Mouse (Mus musculus): ENCODE data around the gene C530008M17Rik.

C530008M17Rik gene

GRCm38 (mm10) chr5:76702646-76703045, 46.3 kb downstream of the C530008M17Rik start:
- DNase-seq (ENCODE audit: low spot score) = no peak

DNA sequence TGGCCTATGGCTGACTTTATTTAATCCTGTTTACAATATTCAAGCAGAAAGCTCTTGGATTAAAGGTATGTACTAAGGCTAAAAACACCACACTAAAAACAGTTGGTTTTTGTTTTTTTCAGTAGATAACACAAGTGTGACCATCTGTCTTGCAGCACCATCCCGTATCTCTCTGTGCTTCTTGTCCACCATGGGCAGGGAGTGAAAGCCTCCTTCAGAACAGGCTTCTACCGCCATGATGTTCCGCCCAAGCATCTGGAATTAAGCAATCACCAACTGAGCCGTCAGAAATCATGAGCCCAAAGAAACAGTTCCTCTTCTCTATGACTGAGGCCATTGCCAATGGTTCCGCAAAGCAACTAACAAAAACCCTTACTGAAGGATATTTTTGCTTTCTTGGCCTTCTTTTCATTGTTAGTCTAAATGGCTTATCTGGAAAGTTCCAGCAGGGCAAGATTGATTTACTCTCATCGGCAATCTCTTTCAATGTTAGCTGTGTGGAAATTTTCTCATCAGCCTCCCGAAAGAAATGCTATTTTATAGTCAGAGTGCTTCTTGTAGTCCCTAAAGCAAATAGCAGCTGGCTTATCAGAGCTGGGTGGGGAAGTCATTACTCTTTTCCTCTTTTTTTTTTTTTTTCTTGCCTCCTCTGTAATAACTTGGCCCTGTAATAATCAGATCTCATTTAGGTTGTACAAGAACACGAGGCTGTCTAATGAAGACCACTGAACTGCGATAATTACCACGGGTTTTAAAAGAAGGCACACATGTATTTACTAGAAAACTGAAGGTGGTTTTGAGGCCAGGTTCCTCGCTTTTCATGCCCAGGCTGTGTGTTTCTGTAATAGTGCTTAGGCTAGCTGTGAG, 49.2 kb downstream of the C530008M17Rik start:
- no peak for DNase-seq (ENCODE audit: low spot score)

- no peak for DNase-seq (ENCODE audit: low spot score)
Measured at GRCm38 (mm10) chr5:76707072-76707471, 50.8 kb downstream of the C530008M17Rik start.

DNA sequence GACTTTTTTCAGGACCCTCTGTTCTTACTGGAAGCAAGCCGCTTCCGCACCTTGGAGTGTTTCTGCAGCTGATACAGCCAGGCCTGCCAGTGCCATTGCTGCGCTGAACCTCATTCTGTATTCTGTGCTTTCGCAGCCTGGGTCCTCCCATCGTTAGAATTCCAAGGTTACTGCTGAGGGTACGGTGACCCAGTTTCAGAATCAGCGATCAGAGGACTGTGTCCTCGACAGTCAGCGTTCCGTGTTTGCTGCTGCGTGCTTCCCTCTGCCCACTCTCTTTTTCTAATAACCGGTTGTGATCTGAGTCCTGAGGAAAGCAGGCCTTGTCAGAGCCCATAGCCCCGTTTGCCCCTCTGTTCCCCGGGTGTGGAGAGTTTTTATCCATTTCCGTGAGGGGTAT, 51.7 kb downstream of the C530008M17Rik start:
- no peak for DNase-seq (ENCODE audit: low spot score)

GRCm38 (mm10) chr5:76713743-76714142, 57.4 kb downstream of the C530008M17Rik start:
- no peak for DNase-seq (ENCODE audit: low spot score)

DNA sequence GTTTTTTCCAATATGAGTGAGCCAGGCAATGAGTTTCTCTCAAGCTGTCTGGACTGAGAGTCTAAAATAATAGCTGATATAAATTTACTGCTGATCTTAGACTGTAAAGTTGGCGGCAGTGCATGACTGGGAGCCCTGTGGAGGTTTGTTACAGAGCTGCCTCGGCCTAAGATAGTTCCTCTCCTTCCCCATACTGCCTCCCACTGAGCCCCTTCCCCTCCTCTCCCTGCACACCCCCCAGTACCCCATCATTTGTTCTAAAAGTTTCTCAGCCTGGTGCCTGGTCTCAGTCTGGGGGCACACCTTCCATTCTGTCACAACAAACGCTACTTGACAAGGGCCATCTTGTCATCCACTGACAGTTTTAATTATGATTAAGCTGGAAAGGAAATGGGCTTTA, 63.6 kb downstream of the C530008M17Rik start:
- no peak for DNase-seq (ENCODE audit: low spot score)

GRCm38 (mm10) chr5:76724878-76725277, 68.6 kb downstream of the C530008M17Rik start:
- DNase-seq (ENCODE audit: low spot score) = no peak

- no peak for DNase-seq (ENCODE audit: low spot score)
Measured at GRCm38 (mm10) chr5:76726518-76727103, 70.3 kb downstream of the C530008M17Rik start.

GRCm38 (mm10) chr5:76733055-76733641, 76.8 kb downstream of the C530008M17Rik start:
- no peak for DNase-seq (ENCODE audit: low spot score)

- DNase-seq (ENCODE audit: low spot score) = no peak
Measured at GRCm38 (mm10) chr5:76741463-76741862, 85.2 kb downstream of the C530008M17Rik start.

DNA sequence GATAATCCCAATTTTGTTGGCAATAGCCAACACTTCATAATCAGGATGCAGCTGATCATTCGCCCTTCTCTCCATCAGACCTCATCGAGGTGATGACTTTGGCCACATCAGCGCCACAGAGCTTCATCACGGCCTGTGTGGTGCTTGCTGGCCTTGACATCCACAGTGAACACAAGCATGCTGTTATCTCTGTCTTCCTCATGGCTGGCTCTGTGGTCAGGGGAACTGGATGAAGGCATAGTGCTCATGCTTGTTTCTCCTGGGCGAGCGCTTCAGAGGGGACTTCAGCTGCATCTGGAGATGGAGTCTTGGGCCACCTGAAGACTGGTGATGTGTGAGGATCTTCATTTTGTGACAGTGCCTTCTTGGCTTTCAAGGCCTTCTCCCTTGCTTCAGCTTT, 85.8 kb downstream of the C530008M17Rik start:
- no peak for DNase-seq (ENCODE audit: low spot score)

- no peak for DNase-seq (ENCODE audit: low spot score)
Measured at GRCm38 (mm10) chr5:76744737-76745209, 88.5 kb downstream of the C530008M17Rik start.

GRCm38 (mm10) chr5:76747851-76748250, 91.5 kb downstream of the C530008M17Rik start:
- no peak for DNase-seq (ENCODE audit: low spot score)

DNA sequence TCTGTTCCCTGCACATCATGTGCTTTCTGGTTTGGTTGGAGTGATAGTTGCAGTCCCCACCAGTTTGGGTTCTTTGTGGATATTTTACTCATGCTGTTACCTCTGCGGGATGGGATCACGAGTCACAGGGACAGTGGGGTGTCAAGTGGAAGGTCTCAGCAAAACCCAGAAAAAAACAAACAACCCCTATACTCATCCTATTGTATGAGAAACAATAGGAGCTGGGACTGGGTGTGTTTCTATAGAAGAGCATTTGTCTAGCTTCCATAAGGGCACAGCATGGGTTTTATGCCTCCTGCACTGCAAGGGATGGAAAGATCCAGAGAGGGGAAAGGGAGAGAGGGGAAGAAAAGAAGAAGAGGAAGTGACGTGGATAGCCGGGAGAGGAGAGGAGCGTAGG, 96.0 kb downstream of the C530008M17Rik start:
- DNase-seq (ENCODE audit: low spot score) = no peak

- DNase-seq (ENCODE audit: low spot score) = no peak
Measured at GRCm38 (mm10) chr5:76760349-76760748, 104.0 kb downstream of the C530008M17Rik start.

GRCm38 (mm10) chr5:76762030-76762698, 105.9 kb downstream of the C530008M17Rik start:
- DNase-seq (ENCODE audit: low spot score) = no peak

GRCm38 (mm10) chr5:76763148-76763701, 106.9 kb downstream of the C530008M17Rik start:
- DNase-seq (ENCODE audit: low spot score) = no peak

GRCm38 (mm10) chr5:76763731-76764130, 107.4 kb downstream of the C530008M17Rik start:
- no peak for DNase-seq (ENCODE audit: low spot score)

DNA sequence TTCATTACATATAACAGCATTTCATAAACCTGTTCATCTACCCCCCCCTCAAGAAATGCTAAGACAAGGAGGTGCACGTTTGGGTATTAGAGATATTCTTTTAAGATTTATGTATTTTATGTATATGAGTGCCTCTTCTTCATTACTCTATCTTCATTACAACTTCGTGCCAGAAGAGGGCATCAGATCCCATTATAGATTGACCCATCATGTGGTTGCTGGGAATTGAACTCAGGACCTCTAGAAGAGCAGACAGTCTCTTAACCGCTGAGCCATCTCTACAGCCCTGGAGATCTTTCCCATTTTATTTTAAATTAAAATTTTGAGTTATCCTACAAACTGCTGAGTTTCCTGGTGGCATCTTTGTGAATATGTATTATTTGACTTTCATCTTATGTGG, 112.7 kb downstream of the C530008M17Rik start:
- DNase-seq (ENCODE audit: low spot score) = no peak

DNA sequence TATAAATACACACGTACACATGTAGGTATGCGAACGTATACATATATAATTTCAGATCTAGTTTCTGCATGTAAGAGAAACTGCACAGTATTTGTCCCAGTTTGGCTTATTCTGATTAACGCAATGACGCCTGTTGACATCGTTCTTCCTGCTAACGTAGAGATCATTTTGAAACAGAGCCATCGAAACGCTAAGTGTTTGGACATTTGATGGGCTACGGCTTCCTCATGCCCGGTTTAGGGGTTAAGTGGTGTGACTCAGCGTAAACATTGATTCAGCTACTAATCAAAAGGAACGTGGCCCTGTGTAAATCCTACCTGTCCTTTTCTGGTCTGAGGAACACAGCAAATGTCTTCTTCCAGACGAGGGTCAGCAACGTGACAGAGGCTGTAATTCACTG, 113.3 kb downstream of the C530008M17Rik start:
- DNase-seq (ENCODE audit: low spot score) = no peak

DNA sequence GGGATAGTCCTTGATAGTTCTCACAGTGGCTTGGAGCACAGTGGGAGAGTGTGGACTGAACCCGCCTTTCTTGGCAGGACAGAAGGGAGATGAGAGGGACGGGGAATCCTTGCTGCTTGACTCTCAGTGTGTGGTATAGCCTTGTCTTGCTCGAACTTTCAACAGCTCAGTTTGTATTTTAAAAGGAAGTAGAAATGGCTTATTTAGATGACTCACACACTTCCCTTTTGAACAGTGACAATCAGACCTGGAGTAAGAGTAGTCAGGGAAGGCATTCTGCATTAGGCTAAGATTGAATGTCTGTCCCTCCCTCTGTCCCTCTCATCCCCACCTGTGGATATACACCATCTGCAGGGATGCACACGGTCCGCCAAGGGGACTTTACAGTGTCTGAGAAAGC, 115.1 kb downstream of the C530008M17Rik start:
- no peak for DNase-seq (ENCODE audit: low spot score)

- DNase-seq (ENCODE audit: low spot score) = no peak
Measured at GRCm38 (mm10) chr5:76772831-76773230, 116.5 kb downstream of the C530008M17Rik start.

Data from urinary bladder, postnatal 10 days (tissue).